Mouse (Mus musculus) liver, embryonic 11.5 days (tissue): ENCODE measurements around the gene 4930402H24Rik. TPM values are rescaled to one million over a fixed set of nuclear protein-coding genes. Genes with fewer than 3 reads are reported as not detected.
A peak's percentile ranks its signal among the peaks of the same experiment; 100 is the strongest.

Source experiments
- ATAC-seq: fragments of 200-750 bp; cut with Nextera tagmentation; replicated peaks from 2 replicates; pipeline ENCODE4 v1.8.0; 2017; ENCODE audit warnings: moderate number of reproducible peaks, mild to moderate bottlenecking, moderate TSS enrichment, moderate library complexity; ENCODE audit not compliant: low FRiP score
- DNase-seq: peaks from one replicate; pipeline ENCODE4 v3.0.0-alpha.2; 2017; ENCODE audit warnings: low spot score
- H3K27ac ChIP-seq: fragments of 300-500 bp; sonication (generic); 2 replicates; pipeline ENCODE4 v1.5.1; 2014; ENCODE audit warnings: mild to moderate bottlenecking, low read depth, low read length, control low read depth
- H3K27me3 ChIP-seq: fragments of 300-500 bp; sonication (generic); replicated peaks from 2 replicates; pipeline ENCODE4 v1.6.1; 2014; ENCODE audit warnings: low read length, mixed read lengths; ENCODE audit not compliant: control insufficient read depth, insufficient read depth
- H3K36me3 ChIP-seq: fragments of 300-500 bp; sonication (generic); 2 replicates; pipeline ENCODE4 v1.6.1; 2014; ENCODE audit warnings: mild to moderate bottlenecking, low read length, moderate library complexity, mixed read lengths; ENCODE audit not compliant: control insufficient read depth, insufficient read depth
- H3K4me1 ChIP-seq: fragments of 300-500 bp; sonication (generic); replicated peaks from 2 replicates; pipeline ENCODE4 v1.6.1; 2014; ENCODE audit warnings: low read length, mixed read lengths; ENCODE audit not compliant: control insufficient read depth, insufficient read depth
- H3K4me2 ChIP-seq: fragments of 300-500 bp; sonication (generic); 2 replicates; pipeline ENCODE4 v1.6.1; 2014; ENCODE audit warnings: mild to moderate bottlenecking, control low read depth, moderate library complexity
- H3K4me3 ChIP-seq: fragments of 300-500 bp; sonication (generic); 2 replicates; pipeline ENCODE4 v1.5.1; 2014; ENCODE audit warnings: low read depth, low read length, control low read depth
- H3K9ac ChIP-seq: fragments of 300-500 bp; sonication (generic); 2 replicates; pipeline ENCODE4 v1.6.1; 2014; ENCODE audit warnings: low read depth, low read length, control low read depth
- H3K9me3 ChIP-seq: fragments of 300-500 bp; sonication (generic); 2 replicates; pipeline ENCODE4 v1.6.1; 2016; ENCODE audit warnings: low read length, inconsistent platforms, mixed read lengths; ENCODE audit not compliant: control insufficient read depth
- WGBS: fragments of 180-500 bp; shearing (Covaris S2); extraction: QIAGEN DNeasy Blood & Tissue Kit; methylation state at CpG from one replicate; pipeline ENCODE4 v1.1.7; 2014; 5-methylcytosine and 5-hydroxymethylcytosine counted together
- polyA plus RNA-seq: library from polyadenylated mRNA; unstranded; fragments of >200 nt; fragmentation: Nextera tagmentation; extraction: Ambion mirVana; gene quantifications from 2 replicates; pipeline ENCODE4 v1.2.1, GENCODE M21; 2014

The 4930402H24Rik gene
- polyA plus RNA-seq, 1 experiment from 2014 or later, result 20.6 TPM

GRCm38 (mm10) chr2:130667559-130667958 is 238.6 kb downstream of the 4930402H24Rik start, which contains the start of gene Itpa:
Itpa (plus strand) TSS chr2:130667610.
- H3K4me1 ChIP-seq, result peaks cover 29% of the 10 kb centered on the region
- no peaks in the 10 kb centered on the region for H3K27me3 ChIP-seq
- H3K27ac ChIP-seq, result peak within 1 kb of the TSS; percentile 90
- peaks cover 13% of the 10 kb centered on the region for H3K36me3 ChIP-seq
- under 1% methylated on average over 31 of the region's 31 CpGs for WGBS
- peak within 1 kb of the TSS; percentile 94 for H3K4me2 ChIP-seq
- peak within 1 kb of the TSS; percentile 77 for H3K4me3 ChIP-seq
- ATAC-seq, result peak; percentile 78
- peak; percentile 87 for DNase-seq
- H3K9ac ChIP-seq, result peak within 1 kb of the TSS; percentile 72
- no peaks in the 10 kb centered on the region for H3K9me3 ChIP-seq

GRCm38 (mm10) chr2:130664102-130664701 is 242.0 kb downstream of the 4930402H24Rik start, which contains the start of gene Ddrgk1:
Ddrgk1 (minus strand) TSS chr2:130664659.
- Histone ChIP-seq H3K9me3 (no peaks in the 10 kb centered on the region), H3K27ac (peak within 1 kb of the TSS; percentile 94), H3K4me3 (peak within 1 kb of the TSS; percentile 56), H3K27me3 (no peaks in the 10 kb centered on the region), H3K4me1 (peaks cover 22% of the 10 kb centered on the region), H3K36me3 (peaks cover 18% of the 10 kb centered on the region), H3K9ac (peak within 1 kb of the TSS; percentile 87), H3K4me2 (peak within 1 kb of the TSS; percentile 95)
- DNase-seq, result peak; percentile 93
- peak; percentile 92 for ATAC-seq
- under 1% methylated on average over 40 of the region's 40 CpGs for WGBS

DNA sequence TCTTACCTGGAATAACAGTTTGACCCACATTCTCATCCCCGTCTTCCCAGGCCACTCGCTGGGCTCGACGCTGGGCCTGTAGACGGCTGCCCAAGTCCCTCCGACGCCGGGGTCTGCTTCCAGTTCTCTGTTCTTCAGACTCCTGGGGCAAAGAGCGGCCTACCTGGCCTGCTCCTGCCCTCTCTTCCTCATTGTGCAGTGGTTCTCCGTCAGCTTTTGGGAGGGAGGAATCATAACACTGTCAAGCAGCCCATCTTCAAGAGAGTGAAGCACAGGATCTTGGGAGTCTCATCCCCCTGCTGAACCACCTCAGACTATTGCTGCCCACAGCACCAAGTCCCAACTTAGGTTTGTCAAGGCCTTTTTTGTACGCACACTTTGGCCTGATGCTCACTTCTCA is 242.9 kb downstream of the 4930402H24Rik start:
- WGBS, result 87% methylated on average over 11 of the region's 11 CpGs
- Histone ChIP-seq H3K27me3 (no peaks in the 10 kb centered on the region), H3K36me3 (peaks cover 22% of the 10 kb centered on the region), H3K27ac (peak overlapping the region; percentile 94), H3K9ac (peak overlapping the region; percentile 87), H3K4me2 (peak overlapping the region; percentile 95), H3K4me1 (peaks cover 16% of the 10 kb centered on the region), H3K4me3 (peak overlapping the region; percentile 56), H3K9me3 (no peaks in the 10 kb centered on the region)
- no peak for ATAC-seq
- DNase-seq, result no peak

- no peaks in the 10 kb centered on the region for H3K9me3 ChIP-seq
- H3K9ac ChIP-seq, result no peak overlapping the region
- 94% methylated on average over 10 of the region's 10 CpGs for WGBS
- no peaks in the 10 kb centered on the region for H3K27me3 ChIP-seq
- H3K4me2 ChIP-seq, result no peak overlapping the region
- no peak overlapping the region for H3K4me3 ChIP-seq
- no peak for ATAC-seq
- H3K36me3 ChIP-seq, result peaks cover 28% of the 10 kb centered on the region
- H3K27ac ChIP-seq, result no peak overlapping the region
- no peak for DNase-seq
- peaks cover 21% of the 10 kb centered on the region for H3K4me1 ChIP-seq
These were observed 247.7 kb downstream of the 4930402H24Rik start for GRCm38 (mm10) chr2:130658530-130658929.

GRCm38 (mm10) chr2:130657541-130657940 is 248.7 kb downstream of the 4930402H24Rik start:
- H3K36me3 ChIP-seq, result peaks cover 26% of the 10 kb centered on the region

DNA sequence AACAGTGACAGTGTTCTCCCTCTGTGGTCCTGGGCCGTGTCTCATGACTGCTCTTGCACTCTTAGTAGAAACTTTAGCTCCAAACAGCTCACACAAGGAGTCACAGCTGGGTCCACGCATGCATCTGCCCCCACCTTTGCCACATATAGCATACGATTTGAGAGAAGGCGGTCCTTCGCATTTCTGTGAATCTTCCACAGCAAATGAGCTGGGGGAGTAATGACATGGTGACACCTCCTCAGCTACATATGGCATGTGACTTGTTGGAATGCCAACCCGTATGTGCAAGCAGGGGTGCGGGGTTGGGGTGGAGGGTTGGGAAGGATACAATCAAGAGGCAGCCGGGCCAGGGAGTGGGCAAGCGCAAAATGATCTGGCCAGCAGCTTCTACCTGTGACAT is 249.7 kb downstream of the 4930402H24Rik start:
- no peak overlapping the region for H3K4me2 ChIP-seq
- no peak overlapping the region for H3K4me3 ChIP-seq
- no peaks in the 10 kb centered on the region for H3K27me3 ChIP-seq
- 92% methylated on average over 9 of the region's 9 CpGs for WGBS
- ATAC-seq, result no peak
- H3K9ac ChIP-seq, result 0 out of 2 replicates have a peak overlapping the region, but pooled peaks have one; percentile 44
- peaks cover 18% of the 10 kb centered on the region for H3K4me1 ChIP-seq
- H3K36me3 ChIP-seq, result peaks cover 18% of the 10 kb centered on the region
- H3K27ac ChIP-seq, result peak overlapping the region; percentile 90
- no peak for DNase-seq
- no peaks in the 10 kb centered on the region for H3K9me3 ChIP-seq

More at GRCm38 (mm10) chr2:130657541-130657940, 248.7 kb downstream of the 4930402H24Rik start:
- Histone ChIP-seq H3K9me3 (no peaks in the 10 kb centered on the region), H3K4me3 (no peak overlapping the region), H3K27me3 (no peaks in the 10 kb centered on the region), H3K4me1 (peaks cover 18% of the 10 kb centered on the region), H3K9ac (no peak overlapping the region), H3K27ac (no peak overlapping the region), H3K4me2 (no peak overlapping the region)
- WGBS, result 90% methylated on average over 6 of the region's 6 CpGs
- no peak for ATAC-seq
- no peak for DNase-seq

Other genes with a start within 250 kb of the 4930402H24Rik start
- 61.2 and 62.9 TPM in 2 replicates for gene Ddrgk1, start 241.7 kb downstream of the 4930402H24Rik start, polyA plus RNA-seq
- gene Itpa, start 238.8 kb downstream of the 4930402H24Rik start, polyA plus RNA-seq, result 105 and 106 TPM in 2 replicates
- gene Slc4a11, start 208.9 kb downstream of the 4930402H24Rik start, polyA plus RNA-seq, result 0.30 and 0.45 TPM in 2 replicates
- 5.3 and 7.0 TPM in 2 replicates for gene Atrn, start 89 bp upstream of the 4930402H24Rik start, polyA plus RNA-seq
- 2.9 and 3.5 TPM in 2 replicates for gene Gfra4, start 136.7 kb upstream of the 4930402H24Rik start, polyA plus RNA-seq
- gene Adam33, start 157.4 kb upstream of the 4930402H24Rik start, polyA plus RNA-seq, result 0.31 and 0.95 TPM in 2 replicates
- gene Siglec1, start 180.4 kb upstream of the 4930402H24Rik start, polyA plus RNA-seq, result 0.73 and 0.78 TPM in 2 replicates
- gene Hspa12b, start 220.9 kb upstream of the 4930402H24Rik start, polyA plus RNA-seq, result 5.5 TPM in 2 replicates
- gene Gm11037, start 227.1 kb upstream of the 4930402H24Rik start, polyA plus RNA-seq, result not detected in 2 replicates